8 mouse cellular contexts compared by ENCODE assay signal in the genomic region with DNA sequence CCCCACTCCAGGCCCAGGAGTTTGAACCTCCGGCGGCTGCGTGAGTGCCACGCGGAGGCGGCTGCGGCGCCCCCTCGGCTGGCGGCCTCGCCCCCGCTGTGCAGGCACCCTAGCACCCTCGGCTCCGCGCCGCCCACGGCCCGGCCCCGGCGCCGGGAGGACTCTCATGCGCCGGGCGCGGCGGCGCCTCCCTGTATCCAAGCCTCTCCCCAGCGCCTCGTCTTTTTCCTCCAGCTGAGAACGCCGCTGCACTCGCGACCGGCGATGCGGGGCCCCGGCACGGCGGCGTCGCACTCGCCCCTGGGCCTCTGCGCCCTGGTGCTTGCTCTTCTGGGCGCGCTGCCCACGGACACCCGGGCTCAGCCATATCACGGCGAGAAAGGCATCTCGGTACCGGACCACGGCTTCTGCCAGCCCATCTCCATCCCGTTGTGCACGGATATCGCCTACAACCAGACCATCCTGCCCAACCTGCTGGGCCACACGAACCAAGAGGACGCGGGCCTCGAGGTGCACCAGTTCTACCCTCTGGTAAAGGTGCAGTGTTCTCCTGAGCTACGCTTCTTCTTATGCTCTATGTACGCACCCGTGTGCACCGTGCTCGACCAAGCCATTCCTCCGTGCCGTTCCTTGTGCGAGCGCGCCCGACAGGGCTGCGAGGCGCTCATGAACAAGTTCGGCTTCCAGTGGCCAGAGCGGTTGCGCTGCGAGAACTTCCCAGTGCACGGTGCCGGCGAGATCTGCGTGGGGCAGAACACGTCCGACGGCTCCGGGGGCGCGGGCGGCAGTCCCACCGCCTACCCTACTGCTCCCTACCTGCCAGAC. TPM values are rescaled to one million over a fixed set of nuclear protein-coding genes. Genes with fewer than 3 reads are reported as not detected.
DNase-seq lines count a peak whose midpoint lies in the region; ATAC-seq and TF ChIP-seq lines count a peak whose summit lies in the region.

No protein-coding gene starts in this region.

- no peak for TF ChIP-seq CTCF in stomach, postnatal 0 days (IDR thresholded peaks at IDR 0.05; ENCODE audit: low read depth)

- peak overlapping the region; percentile 97 for H3K4me2 ChIP-seq in hindbrain, embryonic 15.5 days
- H3K4me2 ChIP-seq in limb, embryonic 15.5 days: peak overlapping the region; percentile 95
- peak overlapping the region; percentile 96 for H3K4me2 ChIP-seq in midbrain, embryonic 16.5 days (ENCODE audit: low read length)
- peak overlapping the region; percentile 95 for H3K4me2 ChIP-seq in stomach, postnatal 0 days (replicated peaks; ENCODE audit: low read depth)

- peak overlapping the region; percentile 58 for H3K9ac ChIP-seq in hindbrain, embryonic 15.5 days
- peak overlapping the region; percentile 57 for H3K9ac ChIP-seq in limb, embryonic 15.5 days
- peak overlapping the region; percentile 60 for H3K9ac ChIP-seq in midbrain, embryonic 16.5 days (ENCODE audit: low read depth, low read length)
- H3K9ac ChIP-seq in stomach, postnatal 0 days (ENCODE audit: low read length): peak overlapping the region; percentile 86

- peak; percentile 24 for DNase-seq in layer of hippocampus, adult 11-12 months (ENCODE audit: low spot score)
- DNase-seq in layer of hippocampus, postnatal 14 days (ENCODE audit: low spot score in 2 of 2): no peak
- DNase-seq in cerebellum, adult 18-20 months: peak; percentile 61 to 78
- peak; percentile 49 for DNase-seq in gastrocnemius, adult 18-20 months (ENCODE audit: low spot score)
- DNase-seq in stomach, postnatal 0 days (ENCODE audit: low spot score): peak; percentile 49

- under 1% methylated on average over 84 of the region's 88 CpGs for WGBS in hindbrain, embryonic 15.5 days
- under 1% methylated on average over 86 of the region's 88 CpGs for WGBS in limb, embryonic 15.5 days
- WGBS in midbrain, embryonic 16.5 days: under 1% methylated on average over 75 of the region's 88 CpGs
- WGBS in stomach, postnatal 0 days: under 1% methylated on average over 71 of the region's 88 CpGs

- H3K36me3 ChIP-seq in hindbrain, embryonic 15.5 days: no peaks in the 10 kb centered on the region
- no peaks in the 10 kb centered on the region for H3K36me3 ChIP-seq in limb, embryonic 15.5 days
- no peaks in the 10 kb centered on the region for H3K36me3 ChIP-seq in midbrain, embryonic 16.5 days (ENCODE audit: control insufficient read depth, insufficient read depth, low read length)
- H3K36me3 ChIP-seq in stomach, postnatal 0 days (ENCODE audit: control insufficient read depth, insufficient read depth, low read length): no peaks in the 10 kb centered on the region

- H3K9me3 ChIP-seq in hindbrain, embryonic 15.5 days: no peaks in the 10 kb centered on the region
- no peaks in the 10 kb centered on the region for H3K9me3 ChIP-seq in limb, embryonic 15.5 days
- H3K9me3 ChIP-seq in midbrain, embryonic 16.5 days (replicated peaks; ENCODE audit: control insufficient read depth, low read length, poor library complexity, severe bottlenecking): no peaks in the 10 kb centered on the region
- H3K9me3 ChIP-seq in stomach, postnatal 0 days (ENCODE audit: control insufficient read depth, low read length): no peaks in the 10 kb centered on the region

- H3K27me3 ChIP-seq in hindbrain, embryonic 15.5 days: 0 out of 2 replicates have a peak, but pooled peaks cover 11% of the 10 kb centered on the region
- no peaks in the 10 kb centered on the region for H3K27me3 ChIP-seq in limb, embryonic 15.5 days
- peaks cover 3% of the 10 kb centered on the region for H3K27me3 ChIP-seq in midbrain, embryonic 16.5 days (ENCODE audit: control insufficient read depth, insufficient read depth, low read depth, low read length)
- H3K27me3 ChIP-seq in stomach, postnatal 0 days (ENCODE audit: control insufficient read depth, insufficient read depth, low read length): no peaks in the 10 kb centered on the region

- peak overlapping the region; percentile 62 for H3K4me3 ChIP-seq in hindbrain, embryonic 15.5 days
- peak overlapping the region; percentile 74 for H3K4me3 ChIP-seq in limb, embryonic 15.5 days
- H3K4me3 ChIP-seq in midbrain, embryonic 16.5 days (ENCODE audit: low read depth, low read length): peak overlapping the region; percentile 52
- H3K4me3 ChIP-seq in stomach, postnatal 0 days (ENCODE audit: low read depth, low read length): peak overlapping the region; percentile 79

- peaks cover 51% of the 10 kb centered on the region for H3K4me1 ChIP-seq in hindbrain, embryonic 15.5 days (replicated peaks)
- peaks cover 50% of the 10 kb centered on the region for H3K4me1 ChIP-seq in limb, embryonic 15.5 days
- peaks cover 26% of the 10 kb centered on the region for H3K4me1 ChIP-seq in midbrain, embryonic 16.5 days (ENCODE audit: control insufficient read depth, insufficient read depth, low read length)
- peaks cover 9% of the 10 kb centered on the region for H3K4me1 ChIP-seq in stomach, postnatal 0 days (replicated peaks; ENCODE audit: control insufficient read depth, insufficient read depth)

- no peak for TF ChIP-seq EP300 in stomach, postnatal 0 days (optimal IDR thresholded peaks at IDR 0.05)

- peak overlapping the region; percentile 75 for H3K27ac ChIP-seq in hindbrain, embryonic 15.5 days (replicated peaks)
- peak overlapping the region; percentile 99 for H3K27ac ChIP-seq in limb, embryonic 15.5 days
- H3K27ac ChIP-seq in midbrain, embryonic 16.5 days (ENCODE audit: low read length): 0 out of 2 replicates have a peak overlapping the region, but pooled peaks have one; percentile 23
- peak overlapping the region; percentile 92 for H3K27ac ChIP-seq in stomach, postnatal 0 days (replicated peaks)

- ATAC-seq in hindbrain, embryonic 15.5 days (ENCODE audit: low FRiP score, low read depth): peak; percentile 7; the same call in 1 of the 2 replicates
- no peak for ATAC-seq in limb, embryonic 15.5 days (ENCODE audit: insufficient number of reproducible peaks, low FRiP score, low TSS enrichment, low read depth)
- ATAC-seq in midbrain, embryonic 16.5 days: peak; percentile 36; the same call in 1 of the 2 replicates
- peak; percentile 8 for ATAC-seq in stomach, postnatal 0 days (ENCODE audit: low FRiP score, low TSS enrichment)

RNA-seq across cellular contexts. Expression of gene Fzd7, which starts 0.7 kb away (rescaled TPM):
- 1 to 10 TPM; 4.7 to 7.0 TPM for total RNA-seq in layer of hippocampus, postnatal 14 days (2021)
- 10 to 100 TPM; 25.9 to 52.4 TPM for total RNA-seq in gastrocnemius, adult 18-20 months (2021)
- polyA plus RNA-seq in hindbrain, embryonic 15.5 days (2015; fragmentation: Nextera tagmentation; extraction: Ambion mirVana): 2.5 and 2.8 TPM in 2 replicates
- polyA plus RNA-seq in limb, embryonic 15.5 days (2015; fragmentation: Nextera tagmentation; extraction: Ambion mirVana): 7.1 and 10.3 TPM in 2 replicates
- polyA plus RNA-seq in midbrain, embryonic 16.5 days (2015; fragmentation: Nextera tagmentation; extraction: Ambion mirVana): 2.6 and 3.2 TPM in 2 replicates
- polyA plus RNA-seq in stomach, postnatal 0 days (2015; fragmentation: Nextera tagmentation; extraction: Ambion mirVana): 3.9 and 4.5 TPM in 2 replicates

RNA-seq across cellular contexts. Expression of gene Gm973, which starts 33.2 kb away (rescaled TPM):
- 10 to 100 TPM; 10.2 to 11.5 TPM for total RNA-seq in layer of hippocampus, postnatal 14 days (2021)
- 1 to 10 TPM in 1 of 2 experiments, under 1 TPM in 1; 0.87 to 1.4 TPM for total RNA-seq in gastrocnemius, adult 18-20 months (2021)
- 8.1 and 9.4 TPM in 2 replicates for polyA plus RNA-seq in hindbrain, embryonic 15.5 days (2015; fragmentation: Nextera tagmentation; extraction: Ambion mirVana)
- 1.9 and 2.4 TPM in 2 replicates for polyA plus RNA-seq in limb, embryonic 15.5 days (2015; fragmentation: Nextera tagmentation; extraction: Ambion mirVana)
- polyA plus RNA-seq in midbrain, embryonic 16.5 days (2015; fragmentation: Nextera tagmentation; extraction: Ambion mirVana): 11.8 and 14.1 TPM in 2 replicates
- polyA plus RNA-seq in stomach, postnatal 0 days (2015; fragmentation: Nextera tagmentation; extraction: Ambion mirVana): 0.51 and 1.2 TPM in 2 replicates

Comparison
In these comparisons a context has a peak if more than half of its experiments do, and no peak if none do; other contexts are left out.
1. DNase-seq: peak in layer of hippocampus, adult 11-12 months (single experiment), cerebellum, adult 18-20 months (2 of 2), gastrocnemius, adult 18-20 months (single experiment) and stomach, postnatal 0 days (single experiment); none in layer of hippocampus, postnatal 14 days (0 of 2).
2. H3K27ac ChIP-seq: peak in every context shown above with its lines; median percentile 99 in limb, embryonic 15.5 days; 92 in stomach, postnatal 0 days; 75 in hindbrain, embryonic 15.5 days; 23 in midbrain, embryonic 16.5 days.
3. Peak in every context shown above with its lines, with median percentiles within 50 percentile points of each other: H3K4me2 ChIP-seq, H3K4me3 ChIP-seq and H3K9ac ChIP-seq.